Mouse (Mus musculus) ES-Bruce4 (cell line): ENCODE measurements around the gene Pim3. TPM values are rescaled to one million over a fixed set of nuclear protein-coding genes. Genes with fewer than 3 reads are reported as not detected.

ENCODE experiments used
- H3K27ac ChIP-seq: 2 replicates; pipeline ENCODE4 v1.5.1; 2012; ENCODE audit warnings: low read length, inconsistent platforms; ENCODE audit not compliant: insufficient read depth
- H3K27me3 ChIP-seq: 2 replicates; pipeline ENCODE4 v1.6.1; 2012; ENCODE audit warnings: mild to moderate bottlenecking, low read length, inconsistent platforms; ENCODE audit not compliant: control insufficient read depth, poor library complexity, insufficient read depth, severe bottlenecking
- H3K36me3 ChIP-seq: 2 replicates; pipeline ENCODE4 v1.6.1; 2012; ENCODE audit warnings: inconsistent platforms, mild to moderate bottlenecking, low read length, moderate library complexity; ENCODE audit not compliant: control insufficient read depth, poor library complexity, insufficient read depth, severe bottlenecking
- H3K4me1 ChIP-seq: one replicate; pipeline ENCODE4 v1.8.1; 2011; ENCODE audit warnings: low read length; ENCODE audit not compliant: control insufficient read depth, insufficient read depth
- H3K4me3 ChIP-seq: 2 replicates; pipeline ENCODE4 v1.5.1; 2011; ENCODE audit warnings: low read depth, mild to moderate bottlenecking, low read length
- H3K9ac ChIP-seq: 2 replicates; pipeline ENCODE4 v1.6.1; 2012; ENCODE audit warnings: low read depth, mild to moderate bottlenecking, inconsistent platforms; ENCODE audit not compliant: poor library complexity, severe bottlenecking
- H3K9me3 ChIP-seq: replicated peaks from 2 replicates; pipeline ENCODE4 v1.6.1; 2012; ENCODE audit warnings: mild to moderate bottlenecking, low read length, inconsistent platforms; ENCODE audit not compliant: control insufficient read depth, poor library complexity, insufficient read depth, severe bottlenecking
- CTCF ChIP-seq: IDR thresholded peaks from one replicate; pipeline ENCODE4 v1.8.1; 2011; ENCODE audit warnings: low read depth, low read length
- EP300 ChIP-seq: IDR thresholded peaks from 2 replicates; pipeline ENCODE4 v1.6.1; 2011; ENCODE audit warnings: low read depth, low read length; ENCODE audit not compliant: insufficient read depth
- POLR2A ChIP-seq: IDR thresholded peaks from one replicate; pipeline ENCODE4 v1.8.1; 2011; ENCODE audit warnings: low read length; ENCODE audit not compliant: insufficient read depth
- polyA plus RNA-seq: library from polyadenylated mRNA; stranded (reverse); fragments of >200 nt; gene quantifications from 2 replicates; pipeline ENCODE4 v1.2.4, GENCODE M21; 2011; ENCODE audit warnings: low read depth; ENCODE audit not compliant: missing spikeins, insufficient read depth, insufficient read length

Pim3 gene
- polyA plus RNA-seq, 1 experiment: 128 TPM

DNA sequence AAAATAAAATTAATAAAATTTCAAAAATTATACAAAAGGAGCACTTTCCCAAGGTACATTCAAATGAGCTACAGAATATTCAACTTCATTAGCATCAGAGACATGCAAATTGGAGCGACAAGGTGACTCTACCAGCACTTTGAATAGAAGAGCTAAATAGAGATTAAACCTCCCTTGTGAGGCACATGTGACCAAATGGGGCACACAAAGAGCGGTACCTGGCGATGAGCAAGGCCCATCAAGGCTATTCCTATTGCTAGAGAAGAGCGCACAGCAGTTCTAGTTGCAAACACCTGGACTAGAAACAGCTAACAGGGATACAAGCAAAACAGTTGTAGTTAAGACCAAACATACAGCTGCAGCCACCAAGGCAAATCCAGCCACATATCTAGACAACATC lies 44.4 kb downstream of the Pim3 start:
- no peaks in the 10 kb centered on the region for H3K36me3 ChIP-seq
- H3K9ac ChIP-seq: no peak overlapping the region
- no peaks in the 10 kb centered on the region for H3K27me3 ChIP-seq
- H3K9me3 ChIP-seq: no peaks in the 10 kb centered on the region
- H3K4me3 ChIP-seq: no peak overlapping the region
- peaks cover 3% of the 10 kb centered on the region for H3K4me1 ChIP-seq
- peak; percentile 83 for TF ChIP-seq EP300
- TF ChIP-seq CTCF: no peak
- H3K27ac ChIP-seq: no peak overlapping the region

DNA sequence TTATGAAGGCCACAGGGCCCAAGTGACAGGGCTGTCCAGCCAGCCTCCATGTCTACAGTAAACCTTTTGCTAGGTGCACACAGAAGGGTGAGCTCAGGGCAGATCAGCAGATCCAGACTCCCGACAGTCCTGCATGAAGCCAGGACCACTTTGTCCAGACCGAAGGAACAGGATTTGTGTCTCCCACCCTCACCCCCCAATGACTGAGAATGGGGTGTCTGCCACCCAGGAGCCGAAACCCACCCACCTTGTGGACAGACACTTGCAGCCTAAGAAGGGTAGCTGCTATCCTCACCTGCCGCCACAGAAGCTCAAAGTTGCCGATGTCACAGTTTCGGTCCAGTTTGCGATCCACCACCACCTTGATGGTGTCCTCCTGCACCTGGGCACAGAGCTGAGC lies 53.1 kb downstream of the Pim3 start:
- no peaks in the 10 kb centered on the region for H3K27me3 ChIP-seq
- TF ChIP-seq EP300 (no peak), CTCF (no peak), POLR2A (no peak)
- no peak overlapping the region for H3K9ac ChIP-seq
- peaks cover 6% of the 10 kb centered on the region for H3K4me1 ChIP-seq
- H3K9me3 ChIP-seq: no peaks in the 10 kb centered on the region
- H3K27ac ChIP-seq: no peak overlapping the region
- H3K4me3 ChIP-seq: no peak overlapping the region
- no peaks in the 10 kb centered on the region for H3K36me3 ChIP-seq

Other genes starting within 250 kb of the Pim3 start
- 85.9 and 86.2 TPM in 2 replicates for gene Brd1, start 128.0 kb upstream of the Pim3 start, polyA plus RNA-seq
- gene Zbed4, start 110.5 kb upstream of the Pim3 start, polyA plus RNA-seq: 36.9 and 44.5 TPM in 2 replicates
- gene Alg12, start 42.9 kb upstream of the Pim3 start, polyA plus RNA-seq: 10.0 and 13.2 TPM in 2 replicates
- 39.2 and 40.2 TPM in 2 replicates for gene Creld2, start 42.5 kb upstream of the Pim3 start, polyA plus RNA-seq
- gene Ttll8, start 92.2 kb downstream of the Pim3 start, polyA plus RNA-seq: not detected in 2 replicates
- gene Mlc1, start 116.8 kb downstream of the Pim3 start, polyA plus RNA-seq: not detected in 2 replicates
- gene Mov10l1, start 120.7 kb downstream of the Pim3 start, polyA plus RNA-seq: 2.9 and 4.1 TPM in 2 replicates
- gene Panx2, start 197.5 kb downstream of the Pim3 start, polyA plus RNA-seq: 1.4 and 2.8 TPM in 2 replicates
- gene Trabd, start 212.9 kb downstream of the Pim3 start, polyA plus RNA-seq: 19.7 and 21.6 TPM in 2 replicates
- gene Selenoo, start 226.9 kb downstream of the Pim3 start, polyA plus RNA-seq: 9.2 and 9.4 TPM in 2 replicates